Mouse (Mus musculus) cortical plate, adult 2 months (tissue): ENCODE results near the gene Pmepa1. TPM values are rescaled to one million over a fixed set of nuclear protein-coding genes. Genes with fewer than 3 reads are reported as not detected.
A peak's percentile ranks its signal among the peaks of the same experiment; 100 is the strongest.

Source experiments
- H3K27ac ChIP-seq: fragments of 200-500 bp; 2 replicates; pipeline ENCODE4 v1.5.1; 2012; ENCODE audit warnings: low read length, control low read depth, inconsistent platforms; ENCODE audit not compliant: insufficient read depth
- H3K4me1 ChIP-seq: fragments of 200-500 bp; 2 replicates; pipeline ENCODE4 v1.6.1; 2011; ENCODE audit warnings: low read length; ENCODE audit not compliant: control insufficient read depth, insufficient read depth
- H3K4me3 ChIP-seq: fragments of 200-500 bp; 2 replicates; pipeline ENCODE4 v1.5.1; 2011; ENCODE audit warnings: mild to moderate bottlenecking, low read length, control low read depth; ENCODE audit not compliant: insufficient read depth
- CTCF ChIP-seq: fragments of 200-500 bp; IDR thresholded peaks from 2 replicates; pipeline ENCODE4 v1.5.1; 2011; ENCODE audit warnings: mild to moderate bottlenecking, control low read depth, low read length; ENCODE audit not compliant: insufficient read depth; ENCODE audit errors: extremely low read depth
- POLR2A ChIP-seq: fragments of 200-500 bp; IDR thresholded peaks from 2 replicates; pipeline ENCODE4 v1.6.1; 2011; ENCODE audit warnings: mild to moderate bottlenecking, low read length, control low read depth; ENCODE audit not compliant: insufficient read depth; ENCODE audit errors: extremely low read depth
- polyA plus RNA-seq: library from polyadenylated mRNA; depleted of rRNA; stranded (reverse); fragments of >200 nt; gene quantifications from 2 replicates; pipeline ENCODE4 v1.2.3, GENCODE M21; 2012

Pmepa1 gene
- polyA plus RNA-seq, 1 experiment, result 42.3 TPM

- Histone ChIP-seq H3K4me3 (no peak overlapping the region), H3K4me1 (no peaks in the 10 kb centered on the region), H3K27ac (no peak overlapping the region)
- TF ChIP-seq CTCF (peak; percentile 45), POLR2A (no peak)
These were observed 56.9 kb downstream of the Pmepa1 start for GRCm38 (mm10) chr2:173219256-173219954.

GRCm38 (mm10) chr2:173218416-173219141 is 57.8 kb downstream of the Pmepa1 start, which contains the start of gene Zbp1:
Zbp1 (minus strand) TSS chr2:173218923.
- Histone ChIP-seq H3K4me3 (no peak within 1 kb of the TSS), H3K4me1 (no peaks in the 10 kb centered on the region), H3K27ac (no peak within 1 kb of the TSS)
- TF ChIP-seq POLR2A (no peak), CTCF (no peak)

DNA sequence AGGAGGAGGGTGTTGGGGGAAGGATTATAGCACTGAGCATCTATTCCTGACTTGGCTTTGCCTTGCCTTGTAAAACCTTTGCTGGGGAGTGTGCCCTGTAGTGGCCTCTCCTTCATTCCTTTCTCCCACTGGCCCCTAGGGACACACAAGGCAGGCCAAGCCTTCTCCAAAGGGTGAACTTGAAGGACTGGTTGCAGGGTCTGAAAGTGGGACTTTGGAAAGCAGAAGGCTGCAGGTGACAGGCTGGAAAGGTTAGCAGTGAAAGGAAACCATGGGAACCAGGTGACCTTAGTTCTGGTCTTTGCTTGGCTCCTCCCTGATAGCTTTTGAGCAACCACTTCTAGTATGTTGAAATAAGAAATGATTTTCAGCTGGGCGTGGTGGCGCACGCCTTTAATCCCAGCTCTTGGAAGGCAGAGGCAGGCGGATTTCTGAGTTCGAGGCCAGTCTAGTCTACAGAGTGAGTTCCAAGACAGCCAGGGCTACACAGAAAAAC is 58.5 kb downstream of the Pmepa1 start:
- H3K4me3 ChIP-seq, result no peak overlapping the region
- TF ChIP-seq CTCF (no peak), POLR2A (no peak)
- no peak overlapping the region for H3K27ac ChIP-seq
- no peaks in the 10 kb centered on the region for H3K4me1 ChIP-seq

- Histone ChIP-seq H3K27ac (no peak overlapping the region), H3K4me3 (no peak overlapping the region), H3K4me1 (no peaks in the 10 kb centered on the region)
- TF ChIP-seq CTCF (no peak), POLR2A (no peak)
These were observed 59.1 kb downstream of the Pmepa1 start for GRCm38 (mm10) chr2:173217246-173217645.

- Histone ChIP-seq H3K27ac (no peak overlapping the region), H3K4me1 (no peaks in the 10 kb centered on the region), H3K4me3 (no peak overlapping the region)
- no peak for TF ChIP-seq CTCF
- TF ChIP-seq POLR2A, result no peak
These were observed 59.5 kb downstream of the Pmepa1 start for GRCm38 (mm10) chr2:173216840-173217239.

GRCm38 (mm10) chr2:173212227-173212626 is 64.1 kb downstream of the Pmepa1 start:
- TF ChIP-seq CTCF (no peak), POLR2A (no peak)
- no peak overlapping the region for H3K4me3 ChIP-seq
- no peak overlapping the region for H3K27ac ChIP-seq
- no peaks in the 10 kb centered on the region for H3K4me1 ChIP-seq

DNA sequence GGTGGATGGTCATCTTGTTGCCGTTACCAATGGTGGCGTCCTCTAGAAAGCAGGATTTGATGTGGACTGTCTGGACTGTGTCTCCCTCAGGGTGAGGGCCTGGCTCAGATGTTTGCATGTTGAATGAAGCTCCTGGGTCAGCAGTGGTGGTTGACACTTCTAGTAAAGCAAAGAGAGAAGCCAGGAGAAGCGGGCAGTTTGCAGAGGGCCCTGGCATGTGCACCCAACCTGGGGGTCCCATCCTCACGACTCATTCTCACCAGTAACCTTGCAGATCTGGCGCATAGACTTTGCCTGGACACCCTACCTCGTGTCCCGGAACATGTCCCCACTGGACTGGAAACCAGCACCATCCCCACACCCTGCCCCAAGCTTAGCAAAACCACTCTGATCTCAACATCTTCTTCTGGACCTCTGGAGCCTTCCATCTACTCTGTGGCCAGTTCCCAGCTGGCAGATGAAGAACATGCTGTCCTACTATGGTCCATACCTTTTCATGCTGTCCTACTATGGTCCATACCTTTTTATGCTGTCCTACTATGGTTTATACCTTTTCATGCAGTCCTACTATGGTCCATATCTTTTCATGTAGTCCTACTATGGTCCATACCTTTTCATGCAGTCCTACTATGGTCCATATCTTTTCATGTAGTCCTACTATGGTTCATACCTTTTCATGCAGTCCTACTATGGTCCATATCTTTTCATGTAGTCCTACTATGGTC is 67.1 kb downstream of the Pmepa1 start:
- no peaks in the 10 kb centered on the region for H3K4me1 ChIP-seq
- no peak overlapping the region for H3K27ac ChIP-seq
- no peak overlapping the region for H3K4me3 ChIP-seq
- no peak for TF ChIP-seq CTCF
- TF ChIP-seq POLR2A, result no peak

DNA sequence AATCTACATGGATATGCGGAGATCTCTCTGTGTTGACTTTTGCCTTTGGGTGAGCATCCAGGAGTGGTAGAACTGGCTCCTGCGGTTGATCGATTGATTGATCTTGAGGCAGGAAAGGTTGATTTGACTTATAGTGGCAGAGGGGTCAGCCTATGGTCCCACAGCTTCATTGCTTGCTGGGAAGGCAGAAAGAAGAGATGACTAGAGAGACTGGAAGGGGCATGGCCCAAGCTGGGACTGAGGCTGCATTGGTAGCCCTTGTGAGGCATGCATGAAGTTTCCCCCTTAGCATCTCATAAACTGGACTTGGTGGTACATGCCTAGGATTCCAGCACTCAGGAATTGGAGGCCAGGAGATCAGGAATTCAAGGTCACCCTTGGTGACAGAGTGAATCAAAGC is 69.3 kb downstream of the Pmepa1 start:
- Histone ChIP-seq H3K4me1 (no peaks in the 10 kb centered on the region), H3K27ac (no peak overlapping the region), H3K4me3 (no peak overlapping the region)
- TF ChIP-seq POLR2A (no peak), CTCF (no peak)

DNA sequence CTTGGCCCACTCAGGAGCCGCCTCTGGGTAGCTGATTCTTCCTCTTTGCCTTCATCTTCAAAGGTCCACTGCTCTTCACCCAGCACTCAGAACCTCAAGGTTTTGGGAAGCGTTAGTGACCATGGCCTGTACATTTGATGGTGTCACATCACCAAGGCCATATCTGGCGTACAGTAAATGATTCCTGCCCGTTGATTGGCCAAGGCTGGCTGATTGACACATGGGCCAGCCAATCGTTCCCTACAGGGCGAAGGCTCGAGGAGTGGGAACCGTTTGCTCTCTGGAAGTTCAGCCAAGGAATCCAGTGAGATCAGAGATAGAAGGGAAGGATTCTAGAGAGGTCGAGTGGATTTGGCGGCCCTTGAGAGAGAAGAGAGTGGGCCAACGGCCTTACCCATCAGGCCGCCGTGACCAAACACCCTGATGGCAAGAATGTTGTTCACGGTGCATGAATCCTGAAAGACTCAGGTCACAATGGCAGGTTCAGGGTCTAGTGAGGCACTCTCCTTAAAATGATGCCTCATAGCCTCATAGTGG is 70.7 kb downstream of the Pmepa1 start:
- Histone ChIP-seq H3K4me1 (no peaks in the 10 kb centered on the region), H3K27ac (no peak overlapping the region), H3K4me3 (no peak overlapping the region)
- TF ChIP-seq POLR2A (no peak), CTCF (no peak)
